Mouse (Mus musculus) hindbrain, embryonic 16.5 days (tissue): Measurements from ENCODE around the gene Lama1. TPM values are rescaled to one million over a fixed set of nuclear protein-coding genes. Genes with fewer than 3 reads are reported as not detected.

Experiments used
- polyA plus RNA-seq: library from polyadenylated mRNA; unstranded; fragments of >200 nt; fragmentation: Nextera tagmentation; extraction: Ambion mirVana; gene quantifications from 2 replicates; pipeline ENCODE4 v1.2.1, GENCODE M21; 2015

Lama1 gene
- polyA plus RNA-seq, 1 experiment from 2014 or later, result 6.0 TPM

Other genes starting within 250 kb of the Lama1 start
- gene Lrrc30, start 64.5 kb upstream of the Lama1 start, polyA plus RNA-seq, result not detected in 2 replicates